ENCODE assay signal across 10 mouse cellular contexts in genomic region chrX:73635425-73635824, GRCm38 (mm10). TPM values are rescaled to one million over a fixed set of nuclear protein-coding genes. Genes with fewer than 3 reads are reported as not detected.
DNase-seq lines count a peak whose midpoint lies in the region; ATAC-seq and TF ChIP-seq lines count a peak whose summit lies in the region.
"Had no signal": no experiment of that assay in that cellular context is flagged by ENCODE, and none has a peak within 500 bp of the region (broad histone marks: within the 10 kb centered on the region; RNA-seq: fewer than 3 reads in every experiment).

No protein-coding gene starts in this region.

- DNase-seq in layer of hippocampus, adult 2 months (ENCODE audit: low spot score in 2 of 2): no peak
- DNase-seq in layer of hippocampus, adult 18-20 months (ENCODE audit: low spot score in 2 of 2): no peak
- DNase-seq in frontal cortex, postnatal 14 days (ENCODE audit: low spot score in 2 of 2): no peak
- DNase-seq in testis, postnatal 14 days (ENCODE audit: low spot score): no peak

- 0 out of 2 replicates have a peak overlapping the region, but pooled peaks have one; percentile 17 for H3K4me3 ChIP-seq in layer of hippocampus, adult 2 months
- H3K4me3 ChIP-seq in embryonic facial prominence, embryonic 15.5 days (replicated peaks): 0 out of 2 replicates have a peak overlapping the region, but pooled peaks have one; percentile 7
- H3K4me3 ChIP-seq in intestine, embryonic 15.5 days (replicated peaks): no peak overlapping the region
- H3K4me3 ChIP-seq in neural tube, embryonic 15.5 days (replicated peaks): peak overlapping the region; percentile 21; the same call in 1 of the 2 replicates
- H3K4me3 ChIP-seq: erythroblast, embryonic 14.5 days had no signal

- WGBS in embryonic facial prominence, embryonic 15.5 days: 8% methylated on average over 18 of the region's 19 CpGs
- WGBS in intestine, embryonic 15.5 days: 20% methylated on average over 19 of the region's 19 CpGs
- 16% methylated on average over 13 of the region's 19 CpGs for WGBS in neural tube, embryonic 15.5 days

- no peak overlapping the region for H3K9ac ChIP-seq in embryonic facial prominence, embryonic 15.5 days
- no peak overlapping the region for H3K9ac ChIP-seq in intestine, embryonic 15.5 days
- H3K9ac ChIP-seq in neural tube, embryonic 15.5 days (replicated peaks): no peak overlapping the region

- ATAC-seq in embryonic facial prominence, embryonic 15.5 days (ENCODE audit: insufficient number of reproducible peaks, low FRiP score, low TSS enrichment, low read depth): no peak
- ATAC-seq in intestine, embryonic 15.5 days: no peak
- no peak for ATAC-seq in neural tube, embryonic 15.5 days (ENCODE audit: low FRiP score)
- ATAC-seq in cerebellum, adult (ENCODE audit: insufficient number of reproducible peaks, low FRiP score, low TSS enrichment): no peak
- ATAC-seq: Patski had no signal

- no peaks in the 10 kb centered on the region for H3K36me3 ChIP-seq in embryonic facial prominence, embryonic 15.5 days
- no peaks in the 10 kb centered on the region for H3K36me3 ChIP-seq in intestine, embryonic 15.5 days
- H3K36me3 ChIP-seq in neural tube, embryonic 15.5 days: no peaks in the 10 kb centered on the region

- H3K27ac ChIP-seq in layer of hippocampus, adult 2 months: no peak overlapping the region
- H3K27ac ChIP-seq in embryonic facial prominence, embryonic 15.5 days (replicated peaks): no peak overlapping the region
- H3K27ac ChIP-seq in intestine, embryonic 15.5 days: no peak overlapping the region
- H3K27ac ChIP-seq in neural tube, embryonic 15.5 days (replicated peaks): no peak overlapping the region

- TF ChIP-seq CTCF in layer of hippocampus, adult 2 months (conservative IDR thresholded peaks at IDR 0.05): no peak

- H3K4me1 ChIP-seq in embryonic facial prominence, embryonic 15.5 days: peaks cover 15% of the 10 kb centered on the region; the same call in 1 of the 2 replicates
- no peaks in the 10 kb centered on the region for H3K4me1 ChIP-seq in intestine, embryonic 15.5 days (replicated peaks)
- H3K4me1 ChIP-seq in neural tube, embryonic 15.5 days: peaks cover 17% of the 10 kb centered on the region

- H3K27me3 ChIP-seq in embryonic facial prominence, embryonic 15.5 days: peaks cover 59% of the 10 kb centered on the region
- H3K27me3 ChIP-seq in intestine, embryonic 15.5 days (replicated peaks): peaks cover 35% of the 10 kb centered on the region
- peaks cover 62% of the 10 kb centered on the region for H3K27me3 ChIP-seq in neural tube, embryonic 15.5 days (replicated peaks)

- H3K9me3 ChIP-seq in embryonic facial prominence, embryonic 15.5 days (replicated peaks): no peaks in the 10 kb centered on the region
- no peaks in the 10 kb centered on the region for H3K9me3 ChIP-seq in intestine, embryonic 15.5 days
- H3K9me3 ChIP-seq in neural tube, embryonic 15.5 days (replicated peaks): no peaks in the 10 kb centered on the region

- H3K4me2 ChIP-seq in embryonic facial prominence, embryonic 15.5 days (replicated peaks): peak overlapping the region; percentile 34
- peak overlapping the region; percentile 48 for H3K4me2 ChIP-seq in intestine, embryonic 15.5 days (replicated peaks)
- H3K4me2 ChIP-seq in neural tube, embryonic 15.5 days: peak overlapping the region; percentile 48

RNA-seq across cellular contexts. Expression of gene Dusp9, which starts 3.8 kb away (rescaled TPM):
- under 1 TPM; 0.20 to 0.25 TPM for total RNA-seq in layer of hippocampus, adult 2 months (2021)
- under 1 TPM; 0.23 to 0.30 TPM for total RNA-seq in layer of hippocampus, adult 18-20 months (2021)
- polyA plus RNA-seq in embryonic facial prominence, embryonic 15.5 days (2015; fragmentation: Nextera tagmentation; extraction: Ambion mirVana): 4.4 and 6.0 TPM in 2 replicates
- 10.7 and 11.0 TPM in 2 replicates for polyA plus RNA-seq in intestine, embryonic 15.5 days (2015; fragmentation: Nextera tagmentation; extraction: Ambion mirVana)
- 1.0 and 1.8 TPM in 2 replicates for polyA plus RNA-seq in neural tube, embryonic 15.5 days (2015; fragmentation: Nextera tagmentation; extraction: Ambion mirVana)

RNA-seq across cellular contexts. Expression of gene Pnck, which starts 24.5 kb away (rescaled TPM):
- 100 to 1,000 TPM; 113 to 125 TPM for total RNA-seq in layer of hippocampus, adult 2 months (2021)
- total RNA-seq in layer of hippocampus, adult 18-20 months (2021): 100 to 1,000 TPM; 107 to 135 TPM
- 13.3 and 14.2 TPM in 2 replicates for polyA plus RNA-seq in embryonic facial prominence, embryonic 15.5 days (2015; fragmentation: Nextera tagmentation; extraction: Ambion mirVana)
- polyA plus RNA-seq in intestine, embryonic 15.5 days (2015; fragmentation: Nextera tagmentation; extraction: Ambion mirVana): 12.4 and 12.7 TPM in 2 replicates
- polyA plus RNA-seq in neural tube, embryonic 15.5 days (2015; fragmentation: Nextera tagmentation; extraction: Ambion mirVana): 156 and 187 TPM in 2 replicates
- polyA plus RNA-seq: erythroblast, embryonic 14.5 days had no signal

RNA-seq across cellular contexts. Expression of gene Slc6a8, which starts 37.5 kb away (rescaled TPM):
- total RNA-seq in layer of hippocampus, adult 2 months (2021): 10 to 100 TPM; 95.0 to 95.5 TPM
- total RNA-seq in layer of hippocampus, adult 18-20 months (2021): 100 to 1,000 TPM in 1 of 2 experiments, 10 to 100 TPM in 1; 89.6 to 102 TPM
- 8.9 and 9.7 TPM in 2 replicates for polyA plus RNA-seq in embryonic facial prominence, embryonic 15.5 days (2015; fragmentation: Nextera tagmentation; extraction: Ambion mirVana)
- polyA plus RNA-seq in intestine, embryonic 15.5 days (2015; fragmentation: Nextera tagmentation; extraction: Ambion mirVana): 7.1 and 9.1 TPM in 2 replicates
- polyA plus RNA-seq in neural tube, embryonic 15.5 days (2015; fragmentation: Nextera tagmentation; extraction: Ambion mirVana): 8.2 TPM in 2 replicates
- polyA plus RNA-seq: erythroblast, embryonic 14.5 days had no signal

Comparison
In these comparisons a context has a peak if more than half of its experiments do, and no peak if none do; other contexts are left out.
1. RNA of gene Pnck, which starts 24.5 kb away (polyA plus RNA-seq): 156 to 187 TPM in neural tube, embryonic 15.5 days; 13.3 to 14.2 TPM in embryonic facial prominence, embryonic 15.5 days and 12.4 to 12.7 TPM in intestine, embryonic 15.5 days; every median in the first group is over 10 times any median in the second.
2. Peak in every context shown above with its lines, with median percentiles within 50 percentile points of each other: H3K4me2 ChIP-seq.